Mouse (Mus musculus) limb, embryonic 13.5 days (tissue): ENCODE results near the gene Cdk2ap2. TPM values are rescaled to one million over a fixed set of nuclear protein-coding genes. Genes with fewer than 3 reads are reported as not detected.
"Not testable (repeated sequence)": the region's sequence is repeated elsewhere in the genome, so short reads cannot be mapped to it uniquely, and the experiment has no call there.

Experiments used
- ATAC-seq: fragments of 200-750 bp; cut with Nextera tagmentation; 2 replicates; pipeline ENCODE4 v1.8.0; 2017; ENCODE audit warnings: low read depth, moderate number of reproducible peaks, moderate TSS enrichment; ENCODE audit not compliant: low FRiP score
- H3K27ac ChIP-seq: fragments of 300-500 bp; sonication (generic); 2 replicates; pipeline ENCODE4 v1.5.1; 2015; ENCODE audit warnings: inconsistent platforms, mild to moderate bottlenecking, moderate library complexity
- H3K27me3 ChIP-seq: fragments of 300-500 bp; sonication (generic); 2 replicates; pipeline ENCODE4 v1.6.1; 2015; ENCODE audit warnings: mild to moderate bottlenecking, inconsistent platforms
- H3K36me3 ChIP-seq: fragments of 300-500 bp; sonication (generic); 2 replicates; pipeline ENCODE4 v1.6.1; 2015; ENCODE audit warnings: inconsistent platforms, mild to moderate bottlenecking, moderate library complexity
- H3K4me1 ChIP-seq: fragments of 300-500 bp; sonication (generic); 2 replicates; pipeline ENCODE4 v1.6.1; 2015; ENCODE audit warnings: inconsistent platforms
- H3K4me2 ChIP-seq: fragments of 300-500 bp; sonication (generic); replicated peaks from 2 replicates; pipeline ENCODE4 v1.6.1; 2015; ENCODE audit warnings: inconsistent platforms, mild to moderate bottlenecking, moderate library complexity
- H3K4me3 ChIP-seq: fragments of 300-500 bp; sonication (generic); 2 replicates; pipeline ENCODE4 v1.5.1; 2015; ENCODE audit warnings: moderate library complexity, mild to moderate bottlenecking, inconsistent platforms
- H3K9ac ChIP-seq: fragments of 300-500 bp; sonication (generic); 2 replicates; pipeline ENCODE4 v1.6.1; 2015; ENCODE audit warnings: mild to moderate bottlenecking, inconsistent platforms
- H3K9me3 ChIP-seq: fragments of 300-500 bp; sonication (generic); 2 replicates; pipeline ENCODE4 v1.6.1; 2016; ENCODE audit warnings: inconsistent platforms
- WGBS: fragments of 180-500 bp; shearing (Covaris S2); methylation state at CpG from one replicate; pipeline ENCODE4 v1.1.7; 2015; 5-methylcytosine and 5-hydroxymethylcytosine counted together
- polyA plus RNA-seq: library from polyadenylated mRNA; unstranded; fragments of >200 nt; fragmentation: Nextera tagmentation; extraction: Ambion mirVana; gene quantifications from 2 replicates; pipeline ENCODE4 v1.2.1, GENCODE M21; 2015

The Cdk2ap2 gene
- polyA plus RNA-seq, 1 experiment from 2014 or later = 56.8 TPM

- H3K27ac ChIP-seq = no peak overlapping the region
- no peak for ATAC-seq
- WGBS = 86% methylated on average over 7 of the region's 7 CpGs
Measured at GRCm38 (mm10) chr19:4122411-4123370, 25.7 kb downstream of the Cdk2ap2 start.

GRCm38 (mm10) chr19:4124432-4124831 is 27.4 kb downstream of the Cdk2ap2 start:
- H3K36me3 ChIP-seq = peaks cover 21% of the 10 kb centered on the region
- H3K9ac ChIP-seq = no peak overlapping the region
- H3K4me3 ChIP-seq = no peak overlapping the region
- no peak overlapping the region for H3K27ac ChIP-seq
- H3K27me3 ChIP-seq = no peaks in the 10 kb centered on the region
- H3K4me2 ChIP-seq = no peak overlapping the region
- peaks cover 40% of the 10 kb centered on the region for H3K4me1 ChIP-seq
- WGBS = 68% methylated on average over 4 of the region's 4 CpGs
- ATAC-seq = no peak
- H3K9me3 ChIP-seq = no peaks in the 10 kb centered on the region

More at GRCm38 (mm10) chr19:4122411-4123370, 25.7 kb downstream of the Cdk2ap2 start:
- H3K9ac ChIP-seq = no peak overlapping the region
- no peaks in the 10 kb centered on the region for H3K27me3 ChIP-seq
- H3K4me2 ChIP-seq = no peak overlapping the region
- peaks cover 15% of the 10 kb centered on the region for H3K36me3 ChIP-seq
- peaks cover 39% of the 10 kb centered on the region for H3K4me1 ChIP-seq
- H3K9me3 ChIP-seq = no peaks in the 10 kb centered on the region
- no peak overlapping the region for H3K4me3 ChIP-seq

- Histone ChIP-seq H3K36me3 (peaks cover 30% of the 10 kb centered on the region), H3K4me1 (peaks cover 36% of the 10 kb centered on the region), H3K9ac (peak overlapping the region; percentile 55), H3K4me3 (peak overlapping the region; percentile 87), H3K4me2 (peak overlapping the region; percentile 62), H3K27ac (peak overlapping the region; percentile 28; the same call in 1 of the 2 replicates)
- not testable (repeated sequence) for H3K9me3 ChIP-seq, H3K27me3 ChIP-seq
- 16% methylated on average over 4 of the region's 4 CpGs for WGBS
- ATAC-seq = peak; percentile 32
Measured at GRCm38 (mm10) chr19:4125268-4125667, 28.3 kb downstream of the Cdk2ap2 start.

GRCm38 (mm10) chr19:4125741-4126696 is 29.0 kb downstream of the Cdk2ap2 start, which contains the start of gene Aip:
Gene Aip, minus strand, starts transcription at chr19:4125858.
- peak; percentile 94 for ATAC-seq
- H3K4me1 ChIP-seq = peaks cover 28% of the 10 kb centered on the region
- peak within 1 kb of the TSS; percentile 89 for H3K4me2 ChIP-seq
- H3K4me3 ChIP-seq = peak within 1 kb of the TSS; percentile 87
- H3K9me3 ChIP-seq = no peaks in the 10 kb centered on the region
- under 1% methylated on average over 63 of the region's 64 CpGs for WGBS
- H3K36me3 ChIP-seq = peaks cover 34% of the 10 kb centered on the region
- H3K9ac ChIP-seq = peak within 1 kb of the TSS; percentile 86
- H3K27me3 ChIP-seq = no peaks in the 10 kb centered on the region
- H3K27ac ChIP-seq = peak within 1 kb of the TSS; percentile 39; the same call in 1 of the 2 replicates

- Histone ChIP-seq H3K9ac (peak overlapping the region; percentile 86), H3K27ac (0 out of 2 replicates have a peak overlapping the region, but pooled peaks have one; percentile 39), H3K36me3 (peaks cover 43% of the 10 kb centered on the region), H3K4me2 (peak overlapping the region; percentile 89), H3K4me3 (peak overlapping the region; percentile 87), H3K27me3 (no peaks in the 10 kb centered on the region), H3K4me1 (peaks cover 28% of the 10 kb centered on the region), H3K9me3 (no peaks in the 10 kb centered on the region)
- ATAC-seq = no peak
- 45% methylated on average over 7 of the region's 7 CpGs for WGBS
Measured at GRCm38 (mm10) chr19:4126759-4127495, 29.9 kb downstream of the Cdk2ap2 start.

GRCm38 (mm10) chr19:4129462-4129861 is 32.5 kb downstream of the Cdk2ap2 start:
- ATAC-seq = no peak
- Histone ChIP-seq H3K4me2 (no peak overlapping the region), H3K9ac (no peak overlapping the region), H3K4me1 (peaks cover 22% of the 10 kb centered on the region), H3K4me3 (no peak overlapping the region), H3K9me3 (no peaks in the 10 kb centered on the region), H3K36me3 (peaks cover 62% of the 10 kb centered on the region), H3K27ac (no peak overlapping the region), H3K27me3 (no peaks in the 10 kb centered on the region)
- WGBS = 91% methylated on average over 7 of the region's 7 CpGs

GRCm38 (mm10) chr19:4130106-4130505 is 33.1 kb downstream of the Cdk2ap2 start:
- no peak overlapping the region for H3K9ac ChIP-seq
- H3K4me2 ChIP-seq = no peak overlapping the region
- no peaks in the 10 kb centered on the region for H3K27me3 ChIP-seq
- 92% methylated on average over 4 of the region's 4 CpGs for WGBS
- H3K36me3 ChIP-seq = peaks cover 62% of the 10 kb centered on the region
- no peak for ATAC-seq
- H3K4me1 ChIP-seq = peaks cover 16% of the 10 kb centered on the region
- H3K27ac ChIP-seq = no peak overlapping the region
- H3K4me3 ChIP-seq = no peak overlapping the region
- no peaks in the 10 kb centered on the region for H3K9me3 ChIP-seq

GRCm38 (mm10) chr19:4131075-4131474 is 34.1 kb downstream of the Cdk2ap2 start:
- no peak overlapping the region for H3K4me2 ChIP-seq
- H3K4me3 ChIP-seq = no peak overlapping the region
- no peak for ATAC-seq
- no peak overlapping the region for H3K9ac ChIP-seq
- no peaks in the 10 kb centered on the region for H3K27me3 ChIP-seq
- 89% methylated on average over 5 of the region's 5 CpGs for WGBS
- H3K27ac ChIP-seq = no peak overlapping the region
- peaks cover 15% of the 10 kb centered on the region for H3K4me1 ChIP-seq
- H3K36me3 ChIP-seq = peaks cover 62% of the 10 kb centered on the region
- H3K9me3 ChIP-seq = no peaks in the 10 kb centered on the region

GRCm38 (mm10) chr19:4131768-4132167 is 34.8 kb downstream of the Cdk2ap2 start:
- H3K9ac ChIP-seq = no peak overlapping the region
- no peak for ATAC-seq
- H3K9me3 ChIP-seq = no peaks in the 10 kb centered on the region
- H3K4me2 ChIP-seq = no peak overlapping the region
- H3K27ac ChIP-seq = no peak overlapping the region
- no peaks in the 10 kb centered on the region for H3K27me3 ChIP-seq
- H3K36me3 ChIP-seq = peaks cover 62% of the 10 kb centered on the region
- 81% methylated on average over 2 of the region's 2 CpGs for WGBS
- peaks cover 10% of the 10 kb centered on the region for H3K4me1 ChIP-seq
- H3K4me3 ChIP-seq = no peak overlapping the region

GRCm38 (mm10) chr19:4134354-4134753 is 37.4 kb downstream of the Cdk2ap2 start:
- H3K27me3 ChIP-seq = no peaks in the 10 kb centered on the region
- peaks cover 41% of the 10 kb centered on the region for H3K36me3 ChIP-seq
- H3K4me3 ChIP-seq = no peak overlapping the region
- WGBS = 84% methylated on average over 4 of the region's 4 CpGs
- H3K4me1 ChIP-seq = no peaks in the 10 kb centered on the region
- ATAC-seq = no peak
- no peak overlapping the region for H3K4me2 ChIP-seq
- no peak overlapping the region for H3K27ac ChIP-seq
- no peak overlapping the region for H3K9ac ChIP-seq
- H3K9me3 ChIP-seq = no peaks in the 10 kb centered on the region

GRCm38 (mm10) chr19:4135229-4135962 is 38.4 kb downstream of the Cdk2ap2 start:
- WGBS = 78% methylated on average over 6 of the region's 6 CpGs
- not testable (repeated sequence) for H3K27ac ChIP-seq, H3K27me3 ChIP-seq

More at GRCm38 (mm10) chr19:4135229-4135962, 38.4 kb downstream of the Cdk2ap2 start:
- not testable (repeated sequence) for H3K4me1 ChIP-seq, H3K9me3 ChIP-seq, H3K4me3 ChIP-seq, H3K4me2 ChIP-seq, H3K9ac ChIP-seq, ATAC-seq
- H3K36me3 ChIP-seq = peaks cover 31% of the 10 kb centered on the region
